Mouse (Mus musculus): ENCODE results near the gene Ppie. TPM values are rescaled to one million over a fixed set of nuclear protein-coding genes. Genes with fewer than 3 reads are reported as not detected.
"Not testable (repeated sequence)": the region's sequence is repeated elsewhere in the genome, so short reads cannot be mapped to it uniquely, and the experiment has no call there.

The Ppie gene
- 60.9 and 64.8 TPM in 2 replicates for polyA plus RNA-seq (2015; fragmentation: Nextera tagmentation; extraction: Ambion mirVana)

GRCm38 (mm10) chr4:123139513-123140154, at the start of gene Ppie:
Gene Ppie (minus strand): TSS chr4:123139951.
- H3K36me3 ChIP-seq: peaks cover 21% of the 10 kb centered on the region
- H3K4me2 ChIP-seq: peak within 1 kb of the TSS; percentile 86
- peak within 1 kb of the TSS; percentile 60 for H3K4me3 ChIP-seq
- peak within 1 kb of the TSS; percentile 70 for H3K9ac ChIP-seq
- H3K27me3 ChIP-seq: peaks cover 19% of the 10 kb centered on the region
- WGBS: 1% methylated on average over 34 of the region's 34 CpGs
- no peaks in the 10 kb centered on the region for H3K9me3 ChIP-seq
- ATAC-seq (ENCODE audit: low FRiP score): peak; percentile 98
- H3K27ac ChIP-seq: peak within 1 kb of the TSS; percentile 85
- H3K4me1 ChIP-seq (replicated peaks): peaks cover 21% of the 10 kb centered on the region

- H3K27ac ChIP-seq: peak overlapping the region; percentile 40; the same call in 1 of the 2 replicates
- no peaks in the 10 kb centered on the region for H3K9me3 ChIP-seq
- 33% methylated on average over 3 of the region's 3 CpGs for WGBS
- no peak overlapping the region for H3K4me3 ChIP-seq
- H3K9ac ChIP-seq: no peak overlapping the region
- ATAC-seq (ENCODE audit: low FRiP score): no peak
- H3K36me3 ChIP-seq: peaks cover 4% of the 10 kb centered on the region; the same call in 1 of the 2 replicates
- H3K4me1 ChIP-seq (replicated peaks): peaks cover 32% of the 10 kb centered on the region
- peak overlapping the region; percentile 80 for H3K4me2 ChIP-seq
- H3K27me3 ChIP-seq: peaks cover 79% of the 10 kb centered on the region
Measured at GRCm38 (mm10) chr4:123184816-123185215, 45.1 kb upstream of the Ppie start.

- Histone ChIP-seq H3K9ac (peak overlapping the region; percentile 76), H3K9me3 (no peaks in the 10 kb centered on the region), H3K4me3 (peak overlapping the region; percentile 54), H3K27ac (peak overlapping the region; percentile 52), H3K27me3 (peaks cover 81% of the 10 kb centered on the region), H3K36me3 (no peaks in the 10 kb centered on the region), H3K4me2 (peak overlapping the region; percentile 80), H3K4me1 (replicated peaks) (peaks cover 32% of the 10 kb centered on the region)
- ATAC-seq (ENCODE audit: low FRiP score): peak; percentile 94
- WGBS: 11% methylated on average over 42 of the region's 44 CpGs
Measured at GRCm38 (mm10) chr4:123183239-123184056, 43.7 kb upstream of the Ppie start.

GRCm38 (mm10) chr4:123182328-123183238, 42.8 kb upstream of the Ppie start, which contains the start of gene Hpcal4:
Gene Hpcal4 (plus strand): TSS chr4:123183227.
- peak; percentile 67 for ATAC-seq (ENCODE audit: low FRiP score)
- peak within 1 kb of the TSS; percentile 76 for H3K9ac ChIP-seq
- peaks cover 80% of the 10 kb centered on the region for H3K27me3 ChIP-seq
- peak within 1 kb of the TSS; percentile 80 for H3K4me2 ChIP-seq
- WGBS: under 1% methylated on average over 44 of the region's 44 CpGs
- no peaks in the 10 kb centered on the region for H3K36me3 ChIP-seq
- H3K27ac ChIP-seq: peak within 1 kb of the TSS; percentile 52
- peak within 1 kb of the TSS; percentile 54 for H3K4me3 ChIP-seq
- peaks cover 32% of the 10 kb centered on the region for H3K4me1 ChIP-seq (replicated peaks)
- H3K9me3 ChIP-seq: no peaks in the 10 kb centered on the region

- Histone ChIP-seq H3K4me2 (no peak overlapping the region), H3K27ac (no peak overlapping the region), H3K4me3 (no peak overlapping the region), H3K36me3 (no peaks in the 10 kb centered on the region), H3K4me1 (replicated peaks) (peaks cover 3% of the 10 kb centered on the region; the same call in 1 of the 2 replicates), H3K9me3 (peaks cover 3% of the 10 kb centered on the region; the same call in 1 of the 2 replicates), H3K27me3 (0 out of 2 replicates have a peak, but pooled peaks cover 9% of the 10 kb centered on the region), H3K9ac (no peak overlapping the region)
- ATAC-seq (ENCODE audit: low FRiP score): no peak
Measured at GRCm38 (mm10) chr4:123171811-123172210, 32.1 kb upstream of the Ppie start.

- Histone ChIP-seq H3K27ac (no peak overlapping the region), H3K4me2 (no peak overlapping the region), H3K4me3 (no peak overlapping the region), H3K9ac (no peak overlapping the region), H3K27me3 (peaks cover 3% of the 10 kb centered on the region; the same call in 1 of the 2 replicates), H3K36me3 (no peaks in the 10 kb centered on the region), H3K4me1 (replicated peaks) (peaks cover 9% of the 10 kb centered on the region), H3K9me3 (peaks cover 2% of the 10 kb centered on the region; the same call in 1 of the 2 replicates)
- WGBS: 85% methylated on average over 15 of the region's 15 CpGs
- no peak for ATAC-seq (ENCODE audit: low FRiP score)
Measured at GRCm38 (mm10) chr4:123164157-123164556, 24.4 kb upstream of the Ppie start.

GRCm38 (mm10) chr4:123162305-123162917, 22.7 kb upstream of the Ppie start:
- H3K36me3 ChIP-seq: no peaks in the 10 kb centered on the region
- H3K4me3 ChIP-seq: no peak overlapping the region
- H3K4me1 ChIP-seq (replicated peaks): peaks cover 9% of the 10 kb centered on the region
- peak overlapping the region; percentile 41 for H3K4me2 ChIP-seq
- H3K9ac ChIP-seq: peak overlapping the region; percentile 11; the same call in 1 of the 2 replicates
- no peak for ATAC-seq (ENCODE audit: low FRiP score)
- WGBS: 22% methylated on average over 15 of the region's 15 CpGs
- H3K27me3 ChIP-seq: peaks cover 3% of the 10 kb centered on the region; the same call in 1 of the 2 replicates
- H3K9me3 ChIP-seq: no peaks in the 10 kb centered on the region
- no peak overlapping the region for H3K27ac ChIP-seq

GRCm38 (mm10) chr4:123161251-123161650, 21.5 kb upstream of the Ppie start:
- H3K27ac ChIP-seq; H3K4me2 ChIP-seq; H3K36me3 ChIP-seq; H3K9me3 ChIP-seq; H3K9ac ChIP-seq; H3K4me3 ChIP-seq; H3K27me3 ChIP-seq; ATAC-seq (ENCODE audit: low FRiP score); H3K4me1 ChIP-seq (replicated peaks): not testable (repeated sequence)
- 87% methylated on average over 3 of the region's 3 CpGs for WGBS

- H3K4me3 ChIP-seq: no peak overlapping the region
- H3K9me3 ChIP-seq: no peaks in the 10 kb centered on the region
- no peaks in the 10 kb centered on the region for H3K36me3 ChIP-seq
- no peak overlapping the region for H3K4me2 ChIP-seq
- WGBS: 90% methylated on average over 6 of the region's 6 CpGs
- no peak overlapping the region for H3K27ac ChIP-seq
- H3K4me1 ChIP-seq (replicated peaks): peaks cover 9% of the 10 kb centered on the region
- no peak for ATAC-seq (ENCODE audit: low FRiP score)
- H3K27me3 ChIP-seq: peaks cover 7% of the 10 kb centered on the region; the same call in 1 of the 2 replicates
- no peak overlapping the region for H3K9ac ChIP-seq
Measured at GRCm38 (mm10) chr4:123160571-123160970, 20.8 kb upstream of the Ppie start.

GRCm38 (mm10) chr4:123155840-123156239, 16.1 kb upstream of the Ppie start:
- Histone ChIP-seq H3K4me3 (no peak overlapping the region), H3K27ac (no peak overlapping the region), H3K9me3 (no peaks in the 10 kb centered on the region), H3K4me2 (no peak overlapping the region), H3K9ac (no peak overlapping the region), H3K4me1 (replicated peaks) (no peaks in the 10 kb centered on the region), H3K36me3 (no peaks in the 10 kb centered on the region), H3K27me3 (peaks cover 15% of the 10 kb centered on the region; the same call in 1 of the 2 replicates)
- no peak for ATAC-seq (ENCODE audit: low FRiP score)

- no peak overlapping the region for H3K4me2 ChIP-seq
- H3K9ac ChIP-seq: no peak overlapping the region
- ATAC-seq (ENCODE audit: low FRiP score): no peak
- no peaks in the 10 kb centered on the region for H3K4me1 ChIP-seq (replicated peaks)
- no peak overlapping the region for H3K4me3 ChIP-seq
- H3K27ac ChIP-seq: no peak overlapping the region
- no peaks in the 10 kb centered on the region for H3K36me3 ChIP-seq
- no peaks in the 10 kb centered on the region for H3K9me3 ChIP-seq
- 68% methylated on average over 2 of the region's 2 CpGs for WGBS
- peaks cover 15% of the 10 kb centered on the region; the same call in 1 of the 2 replicates for H3K27me3 ChIP-seq
Measured at GRCm38 (mm10) chr4:123155427-123155826, 15.7 kb upstream of the Ppie start.

Measured in hindbrain, embryonic 13.5 days (tissue).